Mouse (Mus musculus) spleen, adult 12 weeks (tissue): ENCODE data around the gene Prdm11.

Source experiments
- DNase-seq: peaks from one replicate; pipeline ENCODE4 v3.0.0; 2022; ENCODE audit warnings: low spot score

The Prdm11 gene

GRCm38 (mm10) chr2:93045818-93046508, at the start of gene Prdm11:
Prdm11 (minus strand) TSS chr2:93046167.
- no peak for DNase-seq

DNA sequence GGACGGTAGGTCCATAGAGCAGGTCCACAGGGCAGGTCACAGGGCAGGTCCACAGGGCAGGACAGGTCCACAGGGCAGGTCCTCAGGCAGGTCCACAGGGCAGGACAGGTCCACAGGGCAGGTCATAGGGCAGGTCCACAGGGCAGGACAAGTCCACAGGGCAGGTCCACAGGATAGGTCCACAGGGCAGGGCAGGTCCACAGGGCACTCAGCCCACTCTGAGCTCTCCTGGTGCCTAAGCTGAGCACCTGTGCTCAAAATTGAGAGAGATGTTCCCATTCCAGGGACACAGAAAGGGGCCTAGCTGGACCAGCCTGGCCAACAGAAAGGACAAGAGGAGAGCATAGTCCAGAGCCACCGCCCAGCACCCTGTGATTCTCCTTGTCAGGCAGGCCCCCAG, 46.4 kb upstream of the Prdm11 start:
- DNase-seq = no peak

DNA sequence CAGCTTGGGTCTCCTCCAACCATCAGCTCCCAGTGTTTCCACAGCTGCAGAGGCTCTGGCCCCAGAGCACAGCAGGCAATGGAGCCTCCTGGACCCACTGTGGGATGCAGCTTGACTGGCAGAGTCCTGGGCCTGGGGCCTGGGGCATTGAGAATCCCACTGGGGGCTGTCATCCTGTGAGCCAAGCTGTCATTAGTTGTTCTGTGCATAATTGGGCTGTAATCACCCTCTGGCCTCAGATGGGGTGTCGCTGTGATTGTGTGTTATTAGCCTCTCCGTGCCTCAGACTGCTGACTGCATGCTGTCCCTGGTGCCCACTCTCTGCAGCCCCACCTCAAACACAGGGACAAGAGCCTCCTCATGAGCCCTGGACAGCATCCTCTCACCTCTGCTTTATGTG, 45.7 kb upstream of the Prdm11 start:
- DNase-seq = no peak

- DNase-seq = no peak
These were observed 43.6 kb upstream of the Prdm11 start for GRCm38 (mm10) chr2:93089379-93090089.

DNA sequence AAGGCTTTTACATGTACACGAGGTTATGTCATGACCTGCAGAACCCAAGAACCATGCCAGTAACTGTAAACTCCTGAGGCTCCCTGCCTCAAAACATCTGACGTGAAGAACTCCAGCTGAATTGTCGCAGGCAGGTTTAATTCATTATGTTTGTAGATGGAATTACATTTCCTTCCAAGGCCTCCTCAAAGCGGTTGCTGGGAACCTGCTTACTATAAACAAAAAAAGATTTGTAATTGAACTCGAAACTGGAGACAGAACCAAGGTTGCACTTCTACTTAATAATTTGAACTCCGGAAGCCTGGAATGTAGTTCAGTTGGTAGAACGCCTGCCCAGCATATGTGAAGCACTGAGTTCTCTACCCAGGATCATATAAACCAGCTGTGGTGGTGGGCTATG, 42.0 kb upstream of the Prdm11 start:
- no peak for DNase-seq

DNA sequence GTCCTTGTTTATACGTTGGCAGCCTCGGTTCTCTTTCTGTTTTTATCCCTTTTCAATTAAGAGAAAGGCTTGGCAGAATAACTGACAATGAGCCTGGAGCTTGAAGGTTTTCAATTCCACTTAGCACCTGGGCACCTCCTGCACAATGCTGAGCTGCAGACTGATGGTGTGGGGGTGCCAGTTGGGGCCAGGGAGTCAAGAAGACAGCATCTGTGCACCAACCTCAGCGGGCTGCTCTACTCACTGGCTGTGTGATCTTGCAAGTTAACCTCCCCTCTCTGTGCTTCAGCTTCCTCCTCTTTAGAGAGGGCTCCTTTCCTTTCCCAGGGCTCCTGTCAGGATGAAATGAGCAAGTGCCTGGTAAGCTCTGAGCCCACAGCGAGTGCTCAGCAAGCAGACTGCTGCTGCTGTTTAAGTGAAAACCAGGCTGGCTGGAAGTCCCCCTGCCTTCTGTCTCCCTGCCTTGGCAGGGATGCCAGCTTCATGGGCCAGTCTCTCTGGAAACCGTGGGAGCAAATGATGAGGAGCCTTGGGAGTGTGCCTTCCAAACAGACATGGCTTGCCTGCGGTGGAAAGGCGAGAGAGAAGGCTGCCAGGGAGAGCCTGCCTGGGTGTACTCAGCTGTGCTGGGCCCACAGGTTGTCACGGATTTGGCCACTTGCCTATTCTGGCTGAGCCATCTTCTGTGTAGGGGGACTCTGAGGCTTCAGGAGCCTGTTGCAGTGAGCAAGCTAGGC, 39.5 kb upstream of the Prdm11 start:
- DNase-seq = no peak

GRCm38 (mm10) chr2:93084481-93084880, 38.5 kb upstream of the Prdm11 start:
- no peak for DNase-seq

GRCm38 (mm10) chr2:93083317-93083716, 37.4 kb upstream of the Prdm11 start:
- no peak for DNase-seq

DNA sequence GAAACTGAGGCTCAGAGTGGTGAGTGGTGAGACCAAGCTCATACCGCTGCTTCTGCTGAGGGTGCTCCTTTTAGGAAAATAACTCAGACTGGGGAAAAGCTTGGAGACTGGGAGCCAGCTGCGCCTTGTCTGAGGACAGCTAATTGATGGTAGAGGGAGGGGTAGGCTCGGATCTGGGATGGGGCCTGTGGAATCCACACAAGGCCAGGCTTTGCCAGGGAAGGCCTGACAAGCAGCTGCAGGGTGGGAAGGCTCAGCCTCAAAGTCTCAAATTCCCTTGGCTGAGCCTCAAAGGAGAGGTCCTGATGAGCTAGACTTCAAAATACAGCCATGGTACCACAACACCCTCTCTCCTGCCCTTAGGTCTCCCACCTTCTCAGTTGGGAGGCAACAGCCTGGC, 36.9 kb upstream of the Prdm11 start:
- DNase-seq = no peak

- DNase-seq = no peak
These were observed 35.1 kb upstream of the Prdm11 start for GRCm38 (mm10) chr2:93080871-93081608.

DNA sequence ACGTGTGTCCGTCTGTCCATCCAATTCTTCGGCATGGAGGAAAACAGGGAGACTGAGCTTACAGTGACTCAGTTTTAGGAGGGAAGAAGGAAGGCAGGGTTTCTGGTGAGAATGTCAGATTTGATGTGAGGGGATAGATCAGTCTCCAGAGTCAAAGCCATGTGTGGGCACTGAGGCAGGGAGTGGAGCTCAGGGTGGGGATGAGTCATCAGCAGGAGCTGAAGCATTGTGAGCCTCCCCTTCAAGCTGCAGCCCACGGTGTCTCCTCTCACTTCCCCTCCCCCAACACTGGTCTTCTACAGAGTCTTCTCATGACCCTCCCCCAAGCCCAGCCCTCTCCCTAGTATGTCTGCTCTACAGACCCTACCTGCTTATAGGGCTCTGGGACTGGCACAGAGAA, 33.4 kb upstream of the Prdm11 start:
- DNase-seq = no peak

DNA sequence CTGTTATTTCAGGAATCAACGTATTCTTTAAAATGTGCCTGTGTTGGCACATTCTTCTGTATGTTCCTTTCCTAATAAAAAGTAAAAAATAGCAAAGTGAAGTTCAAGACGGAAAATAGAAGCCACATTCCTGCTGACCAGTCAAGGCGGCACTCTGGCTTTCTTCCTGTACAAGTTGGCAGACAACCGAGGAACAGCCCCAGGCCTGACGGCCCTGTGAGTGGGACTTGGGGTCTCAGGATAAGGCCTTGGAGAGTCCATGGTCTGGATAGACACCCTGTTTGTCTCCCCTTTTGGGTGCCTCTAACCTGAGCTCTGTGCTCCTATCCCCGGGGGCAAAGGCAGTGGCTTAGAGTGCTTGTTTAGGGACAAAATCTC, 30.6 kb upstream of the Prdm11 start:
- no peak for DNase-seq

DNA sequence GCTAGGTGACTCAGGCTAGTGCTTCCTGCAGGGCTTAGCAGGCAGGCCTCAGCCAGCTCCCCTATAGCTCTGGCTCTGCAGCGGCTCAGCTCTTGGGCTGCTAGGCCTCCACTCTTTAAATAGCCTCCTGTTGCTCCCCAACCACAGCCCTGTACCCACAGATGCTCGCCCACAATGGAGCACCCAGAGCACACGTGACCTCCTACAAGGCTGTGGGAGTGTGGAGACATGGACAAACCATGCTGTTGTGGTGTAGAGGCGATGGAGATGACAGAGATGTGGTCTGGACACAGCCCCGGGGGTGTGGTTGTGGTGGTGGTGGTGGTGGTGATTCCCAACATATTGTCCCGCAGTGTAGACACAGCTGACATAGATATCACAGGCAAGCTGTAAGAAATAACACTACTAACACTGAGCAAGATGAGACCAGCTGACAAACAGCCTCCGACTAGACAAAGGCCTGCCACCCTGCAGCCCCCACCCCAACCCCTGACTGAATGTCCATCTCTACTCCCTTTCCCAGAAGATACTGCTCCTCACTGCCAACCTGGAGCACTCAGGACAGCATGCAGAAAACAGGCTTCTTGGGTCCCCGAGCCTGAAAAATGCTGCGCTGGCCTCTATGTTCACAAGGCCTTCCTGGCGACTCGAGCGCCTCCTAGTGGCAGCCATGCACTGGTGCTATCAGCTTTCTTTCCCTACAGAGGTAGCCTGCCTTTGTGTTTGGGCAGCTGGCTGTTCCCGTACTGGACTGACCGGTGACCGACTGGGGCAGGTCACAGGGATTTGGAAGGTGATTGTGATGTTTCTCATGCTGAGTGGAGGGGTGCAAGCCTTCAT, 30.0 kb upstream of the Prdm11 start:
- peak; percentile 11 for DNase-seq

DNA sequence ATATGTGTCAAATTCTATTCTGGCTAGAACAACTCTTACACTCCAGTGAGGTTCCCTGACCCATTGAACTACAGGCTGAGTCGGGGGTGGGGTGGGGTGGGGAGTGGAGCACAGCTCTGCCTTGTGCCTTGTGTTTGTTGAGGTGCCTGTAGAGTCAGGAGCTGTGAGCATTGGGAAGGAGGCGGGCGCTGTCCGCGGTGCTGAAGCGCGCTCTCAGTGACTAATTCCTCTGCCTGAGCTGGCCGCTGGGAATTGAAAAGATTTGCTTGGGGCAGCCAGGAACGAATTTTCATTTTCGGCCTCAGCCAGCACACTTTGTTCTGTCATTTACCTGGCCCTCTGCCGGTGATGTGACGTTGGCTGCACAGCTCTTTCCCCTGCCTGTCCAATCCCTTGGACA, 25.7 kb upstream of the Prdm11 start:
- DNase-seq = no peak

GRCm38 (mm10) chr2:93068942-93069341, 23.0 kb upstream of the Prdm11 start:
- DNase-seq = no peak

GRCm38 (mm10) chr2:93063347-93063746, 17.4 kb upstream of the Prdm11 start:
- no peak for DNase-seq

- DNase-seq = no peak
These were observed 5.9 kb upstream of the Prdm11 start for GRCm38 (mm10) chr2:93051873-93052272.

- no peak for DNase-seq
These were observed 2.8 kb upstream of the Prdm11 start for GRCm38 (mm10) chr2:93048601-93049323.

DNA sequence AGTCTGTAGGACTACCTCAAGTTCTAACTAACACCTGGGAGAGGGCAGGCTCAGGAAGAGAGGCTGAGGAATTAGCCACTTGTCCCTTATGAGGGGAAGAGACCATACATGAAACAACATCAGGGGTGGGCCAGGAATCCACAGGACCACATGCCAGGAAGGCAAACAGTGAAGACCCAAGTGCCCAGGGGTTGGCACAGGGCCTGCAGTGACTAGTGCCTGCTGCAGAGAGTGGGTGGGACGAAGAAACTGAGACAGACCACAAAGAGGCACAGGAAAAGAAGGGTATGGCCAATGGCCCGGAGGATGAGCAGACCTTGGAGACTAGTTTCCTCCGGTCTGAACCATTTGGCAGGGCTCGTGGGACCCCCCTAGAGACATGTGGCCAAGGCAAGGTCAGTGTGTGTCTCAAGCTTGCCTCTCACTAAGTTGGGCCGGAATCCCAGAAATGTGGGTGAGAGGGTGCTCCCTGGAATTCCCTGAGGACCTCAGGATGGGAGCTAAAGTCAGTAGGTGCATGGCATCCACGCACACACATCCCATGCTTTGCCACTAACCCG, 1.6 kb upstream of the Prdm11 start:
- no peak for DNase-seq

- DNase-seq = no peak
These were observed 1.1 kb upstream of the Prdm11 start for GRCm38 (mm10) chr2:93047036-93047435.

DNA sequence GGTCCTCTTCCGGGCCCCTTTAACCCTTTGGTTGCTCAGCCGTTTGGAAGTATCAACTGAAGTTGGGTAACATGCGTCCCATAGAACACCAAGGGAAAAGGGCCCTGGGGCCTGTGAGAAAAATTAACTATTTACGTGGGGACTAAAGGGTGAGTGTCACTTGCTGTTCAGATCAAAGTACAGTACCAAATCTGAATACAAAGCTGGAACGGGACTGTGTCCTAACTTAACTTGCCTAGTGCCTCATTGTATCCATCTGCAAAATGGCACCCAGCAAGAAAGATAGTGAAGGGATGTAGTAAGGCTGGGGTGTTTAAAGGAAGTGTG, 505 bp upstream of the Prdm11 start:
- DNase-seq = no peak
